Mouse (Mus musculus) lung, adult 2 months (tissue): Measurements from ENCODE around the gene Ankra2. TPM values are rescaled to one million over a fixed set of nuclear protein-coding genes. Genes with fewer than 3 reads are reported as not detected.

Experiments
- DNase-seq: peaks from one replicate; pipeline ENCODE4 v3.0.0; 2022
- H3K4me1 ChIP-seq: fragments of 200-500 bp; 2 replicates; pipeline ENCODE4 v1.6.1; 2011; ENCODE audit warnings: low read length; ENCODE audit not compliant: control insufficient read depth, insufficient read depth
- H3K4me3 ChIP-seq: fragments of 200-500 bp; replicated peaks from 2 replicates; pipeline ENCODE3; 2011; ENCODE audit warnings: low read depth, mild to moderate bottlenecking, control low read depth, low read length; ENCODE audit errors: extremely low read depth
- CTCF ChIP-seq: fragments of 200-500 bp; IDR thresholded peaks from 2 replicates; pipeline ENCODE4 v1.5.1; 2011; ENCODE audit warnings: mild to moderate bottlenecking, low read length, control low read depth; ENCODE audit not compliant: insufficient read depth
- POLR2A ChIP-seq: fragments of 200-500 bp; IDR thresholded peaks from 2 replicates; pipeline ENCODE4 v1.6.1; 2011; ENCODE audit warnings: low read depth, mild to moderate bottlenecking, control low read depth, low read length, borderline replicate concordance; ENCODE audit errors: extremely low read depth
- WGBS: fragments of 180-500 bp; shearing (Covaris S2); methylation state at CpG from one replicate; pipeline ENCODE4 v1.1.7; 2018; 5-methylcytosine and 5-hydroxymethylcytosine counted together
- polyA plus RNA-seq: library from polyadenylated mRNA; depleted of rRNA; stranded (reverse); fragments of >200 nt; gene quantifications from 2 replicates; pipeline ENCODE4 v1.2.3, GENCODE M21; 2012; rRNA removed

The Ankra2 gene
- polyA plus RNA-seq: 10.9 and 11.8 TPM in 2 replicates

DNA sequence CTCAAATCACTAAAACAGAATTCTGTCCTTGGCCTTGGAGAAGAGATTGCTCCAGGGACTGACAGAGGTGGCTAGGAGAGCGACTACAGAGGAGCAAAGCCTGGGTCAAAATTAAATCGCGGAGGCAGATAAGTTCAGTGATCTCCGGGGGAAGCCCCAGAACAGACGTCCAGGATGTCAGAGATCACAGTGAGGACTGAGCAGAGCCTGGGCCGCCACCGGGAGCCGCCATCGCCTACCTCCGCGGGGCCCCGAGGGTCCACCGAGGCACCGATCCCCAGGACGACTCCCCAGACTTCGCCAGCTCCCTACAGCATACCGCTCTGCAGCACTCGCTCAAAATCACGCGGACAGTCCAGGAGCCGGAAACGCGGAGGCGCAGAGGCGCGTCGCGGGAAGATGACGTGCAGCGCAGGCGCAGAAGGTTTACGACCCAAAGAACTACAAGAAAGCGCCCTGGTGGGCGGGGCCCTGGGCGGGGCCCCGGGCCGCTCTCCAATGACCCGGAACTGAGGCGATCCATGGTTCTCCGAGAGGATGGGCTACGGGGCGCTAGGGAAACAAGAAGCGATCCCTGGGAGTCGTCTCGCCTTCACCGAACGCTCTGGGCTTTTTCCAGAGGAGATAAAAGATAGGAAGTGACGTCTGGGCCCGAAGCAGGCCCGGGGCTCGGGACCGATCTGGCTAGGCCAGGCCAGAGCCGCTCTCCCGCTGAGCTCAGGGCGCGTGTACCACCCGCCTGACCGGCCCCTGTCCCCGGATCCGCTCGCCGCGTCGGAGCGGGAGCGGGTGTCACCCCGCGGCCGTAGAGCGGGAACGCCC, at the start of gene Ankra2, which contains the start of gene Utp15:
Ankra2 (plus strand) TSS at position 439 of the 822 bp plus-strand sequence.
Utp15 (minus strand) TSS at position 406 of the 822 bp plus-strand sequence.
- Histone ChIP-seq H3K4me1 (peaks cover 11% of the 10 kb centered on the region), H3K4me3 (peak within 1 kb of the TSS; percentile 89)
- no peak for TF ChIP-seq CTCF
- TF ChIP-seq POLR2A: peak; percentile 61; the same call in 1 of the 2 replicates
- under 1% methylated on average over 71 of the region's 71 CpGs for WGBS
- peak; percentile 98 for DNase-seq

DNA sequence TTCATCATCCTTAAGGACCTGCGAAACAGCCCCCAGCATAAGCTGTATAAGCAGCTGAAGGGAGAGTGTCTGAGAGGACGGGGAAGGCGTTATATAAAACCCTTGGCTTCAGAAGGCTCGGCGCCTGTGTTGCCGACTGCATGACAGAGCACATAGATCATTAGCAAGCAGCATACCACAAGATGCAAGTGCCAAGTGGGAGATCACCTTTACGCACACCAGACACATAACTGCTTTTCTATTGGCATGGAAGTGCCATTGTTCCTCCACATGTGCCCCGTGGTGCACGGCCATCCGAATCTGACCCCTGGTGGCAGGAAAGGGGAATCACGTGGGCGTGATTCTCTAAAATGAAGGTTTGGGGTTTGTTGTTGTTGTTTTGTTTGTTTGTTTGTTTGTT, 40.0 kb upstream of the Ankra2 start:
- 38% methylated on average over 12 of the region's 12 CpGs for WGBS
- H3K4me3 ChIP-seq: no peak overlapping the region
- H3K4me1 ChIP-seq: no peaks in the 10 kb centered on the region
- DNase-seq: peak; percentile 19
- TF ChIP-seq CTCF (peak; percentile 84), POLR2A (no peak)

- DNase-seq: no peak
- 47% methylated on average over 2 of the region's 2 CpGs for WGBS
Measured at GRCm38 (mm10) chr13:98226225-98226624, 36.6 kb upstream of the Ankra2 start.

GRCm38 (mm10) chr13:98230511-98230910, 32.4 kb upstream of the Ankra2 start:
- Histone ChIP-seq H3K4me3 (no peak overlapping the region), H3K4me1 (no peaks in the 10 kb centered on the region)
- WGBS: 90% methylated on average over 1 of the region's 1 CpGs
- no peak for DNase-seq
- TF ChIP-seq CTCF (no peak), POLR2A (no peak)

More at GRCm38 (mm10) chr13:98226225-98226624, 36.6 kb upstream of the Ankra2 start:
- Histone ChIP-seq H3K4me3 (no peak overlapping the region), H3K4me1 (no peaks in the 10 kb centered on the region)
- TF ChIP-seq POLR2A (no peak), CTCF (no peak)

- WGBS: 52% methylated on average over 6 of the region's 6 CpGs
- H3K4me1 ChIP-seq: no peaks in the 10 kb centered on the region
- no peak for TF ChIP-seq POLR2A
- no peak for TF ChIP-seq CTCF
- no peak overlapping the region for H3K4me3 ChIP-seq
- no peak for DNase-seq
Measured at GRCm38 (mm10) chr13:98235451-98235850, 27.4 kb upstream of the Ankra2 start.

- peak; percentile 59 for DNase-seq
- no peaks in the 10 kb centered on the region for H3K4me1 ChIP-seq
- peak; percentile 74 for TF ChIP-seq CTCF
- TF ChIP-seq POLR2A: no peak
- H3K4me3 ChIP-seq: no peak overlapping the region
- WGBS: 17% methylated on average over 12 of the region's 12 CpGs
Measured at GRCm38 (mm10) chr13:98239978-98240641, 22.8 kb upstream of the Ankra2 start.

DNA sequence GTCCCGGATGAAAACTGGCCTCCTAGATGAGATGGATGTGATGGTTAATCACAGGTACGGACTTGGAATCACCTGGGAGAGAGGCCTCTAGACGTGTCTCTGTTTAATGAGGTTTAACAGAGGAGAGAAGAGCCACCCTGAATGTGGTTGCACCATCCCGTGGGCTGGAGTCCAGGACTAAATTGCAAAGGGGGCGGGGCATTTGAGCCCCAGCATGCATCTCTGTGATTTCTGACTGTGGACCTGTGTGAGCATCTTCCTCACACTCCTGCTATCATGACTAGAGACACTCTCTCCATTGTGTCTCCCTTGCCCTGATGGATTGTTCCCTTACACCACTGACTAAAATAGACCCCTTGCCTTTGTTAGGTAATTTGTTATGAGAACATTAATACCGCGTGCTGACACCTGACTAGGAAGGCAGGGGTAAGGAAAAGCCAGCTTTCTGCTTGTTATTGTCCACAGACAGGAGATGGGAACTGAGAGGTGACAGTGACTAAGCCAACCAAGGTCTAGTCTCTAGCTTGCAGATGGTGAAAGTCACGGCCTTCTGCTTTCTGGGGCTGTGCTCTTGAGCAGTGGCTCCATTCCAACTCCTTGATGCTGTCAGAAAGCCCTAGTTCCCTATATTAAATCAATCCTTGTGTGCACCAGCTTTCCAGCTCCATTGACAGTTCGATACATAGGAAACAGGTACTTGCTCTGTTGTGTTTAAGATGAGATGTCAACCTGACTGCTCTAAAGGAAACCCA, 21.2 kb upstream of the Ankra2 start:
- H3K4me1 ChIP-seq: no peaks in the 10 kb centered on the region
- no peak overlapping the region for H3K4me3 ChIP-seq
- DNase-seq: no peak
- 59% methylated on average over 9 of the region's 9 CpGs for WGBS
- TF ChIP-seq POLR2A: no peak
- TF ChIP-seq CTCF: no peak

DNA sequence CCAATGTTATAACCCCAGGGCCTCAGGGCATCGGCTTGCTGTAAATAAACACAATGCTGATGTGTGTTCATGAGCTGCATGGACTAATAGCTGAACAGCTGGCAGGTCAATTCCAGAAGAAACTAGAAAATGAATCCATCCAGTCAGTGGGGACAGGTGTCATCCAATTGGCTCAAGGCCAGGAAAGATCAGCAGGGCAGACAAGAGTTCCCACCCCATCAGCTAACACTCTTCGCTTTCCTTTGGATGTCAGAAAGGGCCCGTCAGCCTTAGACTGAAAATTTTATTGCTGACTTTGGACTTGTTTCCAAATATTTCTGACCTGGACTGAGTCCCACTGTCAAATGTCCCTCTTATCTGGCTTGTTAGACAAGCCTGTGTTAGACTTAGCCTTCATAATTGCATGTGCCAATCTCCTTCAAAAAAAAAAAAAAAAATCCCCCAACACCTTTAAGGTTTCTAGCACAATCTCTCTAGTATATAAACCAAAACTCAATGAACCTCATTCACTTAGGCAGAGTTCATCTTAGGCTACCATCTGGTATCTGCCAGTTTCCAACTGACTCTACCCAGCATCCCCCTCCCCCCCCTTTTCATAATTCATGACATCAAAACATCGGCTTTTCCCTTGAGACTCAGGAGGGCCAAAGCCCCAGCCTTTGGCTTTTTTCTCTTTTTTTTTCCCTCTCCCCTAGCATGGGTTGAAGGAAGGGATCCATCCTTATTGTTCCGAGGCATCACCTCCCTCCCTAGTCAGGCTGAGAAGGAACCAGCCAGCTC, 18.1 kb upstream of the Ankra2 start:
- TF ChIP-seq POLR2A (no peak), CTCF (no peak)
- no peak for DNase-seq
- Histone ChIP-seq H3K4me3 (no peak overlapping the region), H3K4me1 (no peaks in the 10 kb centered on the region)
- 37% methylated on average over 5 of the region's 5 CpGs for WGBS

- no peak for TF ChIP-seq CTCF
- no peak for TF ChIP-seq POLR2A
- Histone ChIP-seq H3K4me3 (no peak overlapping the region), H3K4me1 (no peaks in the 10 kb centered on the region)
- WGBS: 70% methylated on average over 7 of the region's 7 CpGs
- DNase-seq: no peak
Measured at GRCm38 (mm10) chr13:98245386-98245785, 17.5 kb upstream of the Ankra2 start.
